Mouse (Mus musculus) brain, adult 2 months (tissue): ENCODE data around the gene Gskip.

Experiments used
- DNase-seq: peaks from one replicate; pipeline ENCODE4 v3.0.0; 2011; ENCODE audit warnings: low read depth, low spot score

The Gskip gene

GRCm38 (mm10) chr12:105683933-105684901 is at the start of gene Gskip:
Gene Gskip, plus strand, starts transcription at chr12:105684829.
- peak; percentile 62 for DNase-seq

- DNase-seq = no peak
Measured at GRCm38 (mm10) chr12:105636551-105636950, 48.1 kb upstream of the Gskip start.

GRCm38 (mm10) chr12:105637554-105637953 is 47.1 kb upstream of the Gskip start:
- no peak for DNase-seq

- no peak for DNase-seq
Measured at GRCm38 (mm10) chr12:105642770-105643321, 41.8 kb upstream of the Gskip start.

- DNase-seq = no peak
Measured at GRCm38 (mm10) chr12:105655850-105656249, 28.8 kb upstream of the Gskip start.

GRCm38 (mm10) chr12:105676274-105676673 is 8.4 kb upstream of the Gskip start:
- DNase-seq = no peak

GRCm38 (mm10) chr12:105678211-105678610 is 6.4 kb upstream of the Gskip start:
- no peak for DNase-seq

- no peak for DNase-seq
Measured at GRCm38 (mm10) chr12:105678762-105679161, 5.9 kb upstream of the Gskip start.

- DNase-seq = peak; percentile 99
Measured at GRCm38 (mm10) chr12:105685001-105685691, 517 bp downstream of the Gskip start, which contains the start of gene Atg2b. Gene Atg2b, minus strand, starts transcription at chr12:105685211.

GRCm38 (mm10) chr12:105686791-105687190 is 2.2 kb downstream of the Gskip start:
- DNase-seq = no peak

GRCm38 (mm10) chr12:105687416-105687815 is 2.8 kb downstream of the Gskip start:
- DNase-seq = no peak

- DNase-seq = no peak
Measured at GRCm38 (mm10) chr12:105688546-105688945, 3.9 kb downstream of the Gskip start.

GRCm38 (mm10) chr12:105689435-105689834 is 4.8 kb downstream of the Gskip start:
- DNase-seq = no peak

- DNase-seq = no peak
Measured at GRCm38 (mm10) chr12:105694021-105694420, 9.4 kb downstream of the Gskip start.

- no peak for DNase-seq
Measured at GRCm38 (mm10) chr12:105695848-105696247, 11.2 kb downstream of the Gskip start.

- DNase-seq = peak; percentile 61
Measured at GRCm38 (mm10) chr12:105697104-105697780, 12.6 kb downstream of the Gskip start.

GRCm38 (mm10) chr12:105700433-105700832 is 15.8 kb downstream of the Gskip start:
- no peak for DNase-seq

- DNase-seq = no peak
Measured at GRCm38 (mm10) chr12:105705799-105706487, 21.3 kb downstream of the Gskip start, which contains the start of gene Ak7. Gene Ak7, plus strand, starts transcription at chr12:105705976.

GRCm38 (mm10) chr12:105718616-105719015 is 34.0 kb downstream of the Gskip start:
- DNase-seq = peak; percentile 56

GRCm38 (mm10) chr12:105720196-105720595 is 35.6 kb downstream of the Gskip start:
- DNase-seq = no peak
